ENCODE assay signal across 10 mouse cellular contexts in genomic region chr7:80199851-80200587, GRCm38 (mm10). TPM values are rescaled to one million over a fixed set of nuclear protein-coding genes. Genes with fewer than 3 reads are reported as not detected.
DNase-seq lines count a peak whose midpoint lies in the region; ATAC-seq and TF ChIP-seq lines count a peak whose summit lies in the region.
"Had no signal": no experiment of that assay in that cellular context is flagged by ENCODE, and none has a peak within 500 bp of the region (broad histone marks: within the 10 kb centered on the region; RNA-seq: fewer than 3 reads in every experiment).

No protein-coding gene starts in this region.

- intact Hi-C loops in gastrocnemius, adult 2 months (cut with DNase I) = no loop called here

- no peak overlapping the region for H3K27ac ChIP-seq in heart, embryonic 12.5 days (ENCODE audit: poor library complexity, severe bottlenecking)
- H3K27ac ChIP-seq in hindbrain, embryonic 15.5 days (replicated peaks) = no peak overlapping the region
- no peak overlapping the region for H3K27ac ChIP-seq in midbrain, embryonic 13.5 days
- H3K27ac ChIP-seq in gastrocnemius, adult 2 months = no peak overlapping the region

- H3K4me3 ChIP-seq in heart, embryonic 12.5 days = no peak overlapping the region
- peak overlapping the region; percentile 80 for H3K4me3 ChIP-seq in hindbrain, embryonic 15.5 days
- peak overlapping the region; percentile 65 for H3K4me3 ChIP-seq in midbrain, embryonic 13.5 days (replicated peaks)
- H3K4me3 ChIP-seq in gastrocnemius, adult 2 months = no peak overlapping the region; the same call in 1 of the 2 replicates

- no peak for ATAC-seq in heart, embryonic 12.5 days (ENCODE audit: insufficient number of reproducible peaks, low FRiP score)
- ATAC-seq in hindbrain, embryonic 15.5 days (ENCODE audit: low FRiP score, low read depth) = no peak
- ATAC-seq in midbrain, embryonic 13.5 days = no peak

- H3K27me3 ChIP-seq in heart, embryonic 12.5 days (replicated peaks) = no peaks in the 10 kb centered on the region
- H3K27me3 ChIP-seq in hindbrain, embryonic 15.5 days = no peaks in the 10 kb centered on the region
- H3K27me3 ChIP-seq in midbrain, embryonic 13.5 days = no peaks in the 10 kb centered on the region

- peaks cover 39% of the 10 kb centered on the region for H3K4me1 ChIP-seq in heart, embryonic 12.5 days (replicated peaks)
- H3K4me1 ChIP-seq in hindbrain, embryonic 15.5 days (replicated peaks) = peaks cover 69% of the 10 kb centered on the region
- H3K4me1 ChIP-seq in midbrain, embryonic 13.5 days (replicated peaks) = peaks cover 77% of the 10 kb centered on the region

- no peak for DNase-seq in heart, adult 8-10 months (ENCODE audit: low spot score)
- DNase-seq in ZHBTc4 (ENCODE audit: low read depth, low spot score) (peak; percentile 91), MN1 (ENCODE audit: low spot score) (no peak)
- DNase-seq in gastrocnemius, adult 2 months = no peak
- no peak for DNase-seq in ovary, adult 18-20 months (ENCODE audit: low spot score)
- DNase-seq: cerebellum, adult 9-11 months had no signal

- no peak for TF ChIP-seq CTCF in gastrocnemius, adult 2 months (IDR thresholded peaks at IDR 0.05)

- H3K9me3 ChIP-seq in heart, embryonic 12.5 days (replicated peaks) = no peaks in the 10 kb centered on the region
- no peaks in the 10 kb centered on the region for H3K9me3 ChIP-seq in hindbrain, embryonic 15.5 days
- H3K9me3 ChIP-seq in midbrain, embryonic 13.5 days = no peaks in the 10 kb centered on the region

- 0 out of 2 replicates have a peak, but pooled peaks cover 3% of the 10 kb centered on the region for H3K36me3 ChIP-seq in heart, embryonic 12.5 days
- no peaks in the 10 kb centered on the region for H3K36me3 ChIP-seq in hindbrain, embryonic 15.5 days
- H3K36me3 ChIP-seq in midbrain, embryonic 13.5 days = no peaks in the 10 kb centered on the region

- 77% methylated on average over 11 of the region's 11 CpGs for WGBS in heart, embryonic 12.5 days
- WGBS in hindbrain, embryonic 15.5 days = 66% methylated on average over 11 of the region's 11 CpGs
- WGBS in midbrain, embryonic 13.5 days = 78% methylated on average over 11 of the region's 11 CpGs

- peak overlapping the region; percentile 85; the same call in 1 of the 2 replicates for H3K4me2 ChIP-seq in heart, embryonic 12.5 days
- H3K4me2 ChIP-seq in hindbrain, embryonic 15.5 days = peak overlapping the region; percentile 73
- H3K4me2 ChIP-seq in midbrain, embryonic 13.5 days (replicated peaks) = peak overlapping the region; percentile 76

- no peak overlapping the region for H3K9ac ChIP-seq in heart, embryonic 12.5 days
- H3K9ac ChIP-seq in hindbrain, embryonic 15.5 days = 0 out of 2 replicates have a peak overlapping the region, but pooled peaks have one; percentile 84
- H3K9ac ChIP-seq in midbrain, embryonic 13.5 days (replicated peaks) = peak overlapping the region; percentile 91; the same call in 1 of the 2 replicates

RNA-seq across cellular contexts. Expression of gene Sema4b, which starts 13.4 kb away (rescaled TPM):
- 10.3 and 10.7 TPM in 2 replicates for polyA plus RNA-seq in heart, embryonic 12.5 days (2016; fragmentation: Nextera tagmentation; extraction: Ambion mirVana)
- 10 to 100 TPM; 10.9 to 14.0 (median 11.7) TPM for total RNA-seq in heart, adult 8-10 months (2022)
- 22.7 and 25.7 TPM in 2 replicates for polyA plus RNA-seq in hindbrain, embryonic 15.5 days (2015; fragmentation: Nextera tagmentation; extraction: Ambion mirVana)
- 22.8 and 24.0 TPM in 2 replicates for polyA plus RNA-seq in midbrain, embryonic 13.5 days (2015; fragmentation: Nextera tagmentation; extraction: Ambion mirVana)
- total RNA-seq in gastrocnemius, adult 2 months (2021) = 1 to 10 TPM; 1.8 to 2.1 TPM

RNA-seq across cellular contexts. Expression of gene Cib1, which starts 32.6 kb away (rescaled TPM):
- 43.4 and 47.3 TPM in 2 replicates for polyA plus RNA-seq in heart, embryonic 12.5 days (2016; fragmentation: Nextera tagmentation; extraction: Ambion mirVana)
- total RNA-seq in heart, adult 8-10 months (2022) = 10 to 100 TPM; 12.7 to 19.1 (median 16.5) TPM
- 36.4 and 38.3 TPM in 2 replicates for polyA plus RNA-seq in hindbrain, embryonic 15.5 days (2015; fragmentation: Nextera tagmentation; extraction: Ambion mirVana)
- polyA plus RNA-seq in midbrain, embryonic 13.5 days (2015; fragmentation: Nextera tagmentation; extraction: Ambion mirVana) = 30.1 and 38.1 TPM in 2 replicates
- 1 to 10 TPM; 5.6 to 9.0 TPM for total RNA-seq in gastrocnemius, adult 2 months (2021)

RNA-seq across cellular contexts. Expression of gene Gdpgp1, which starts 32.6 kb away (rescaled TPM):
- 3.6 and 3.9 TPM in 2 replicates for polyA plus RNA-seq in heart, embryonic 12.5 days (2016; fragmentation: Nextera tagmentation; extraction: Ambion mirVana)
- 1 to 10 TPM; 1.7 to 2.1 (median 2.0) TPM for total RNA-seq in heart, adult 8-10 months (2022)
- 4.5 and 4.6 TPM in 2 replicates for polyA plus RNA-seq in hindbrain, embryonic 15.5 days (2015; fragmentation: Nextera tagmentation; extraction: Ambion mirVana)
- polyA plus RNA-seq in midbrain, embryonic 13.5 days (2015; fragmentation: Nextera tagmentation; extraction: Ambion mirVana) = 4.2 and 4.3 TPM in 2 replicates
- under 1 TPM; 0.79 to 0.86 TPM for total RNA-seq in gastrocnemius, adult 2 months (2021)

RNA-seq across cellular contexts. Expression of gene Ttll13, which starts 46.2 kb away (rescaled TPM):
- 0.26 and 0.37 TPM in 2 replicates for polyA plus RNA-seq in heart, embryonic 12.5 days (2016; fragmentation: Nextera tagmentation; extraction: Ambion mirVana)
- under 1 TPM; 0.19 to 0.72 (median 0.24) TPM for total RNA-seq in heart, adult 8-10 months (2022)
- 1.9 and 2.5 TPM in 2 replicates for polyA plus RNA-seq in hindbrain, embryonic 15.5 days (2015; fragmentation: Nextera tagmentation; extraction: Ambion mirVana)
- 1.9 and 2.0 TPM in 2 replicates for polyA plus RNA-seq in midbrain, embryonic 13.5 days (2015; fragmentation: Nextera tagmentation; extraction: Ambion mirVana)
- total RNA-seq in gastrocnemius, adult 2 months (2021) = under 1 TPM in 1 of 2 experiments, not detected in 1; 0.15 TPM
- total RNA-seq: hematopoietic stem cell, adult 5-6 weeks had no signal

Comparison
In these comparisons a context has a peak if more than half of its experiments do, and no peak if none do; other contexts are left out.
1. H3K4me3 ChIP-seq: peak in hindbrain, embryonic 15.5 days (single experiment) and midbrain, embryonic 13.5 days (single experiment); none in heart, embryonic 12.5 days (single experiment) and gastrocnemius, adult 2 months (single experiment).
2. Peak in every context shown above with its lines, with median percentiles within 50 percentile points of each other: H3K4me2 ChIP-seq.